Comparison of ENCODE assay signal across 8 mouse cellular contexts in the genomic region with DNA sequence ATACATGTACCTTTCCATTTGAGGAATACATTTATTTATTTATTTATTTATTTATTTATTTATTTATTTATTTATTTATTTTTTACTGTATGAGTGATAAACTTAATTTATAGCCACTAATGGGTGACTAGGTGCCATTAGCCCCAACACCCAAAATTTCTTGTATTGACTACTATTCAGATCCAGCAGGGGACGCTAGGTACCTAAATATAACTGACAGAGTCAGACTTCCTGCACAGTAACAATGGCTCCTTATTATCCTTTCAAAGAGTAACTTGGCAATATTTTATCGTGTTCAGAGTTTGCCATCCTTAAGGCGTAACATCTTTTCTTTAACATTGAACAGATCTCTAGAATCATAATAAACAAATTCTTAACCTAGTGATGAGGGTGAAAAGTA.
DNase-seq lines count a peak whose midpoint lies in the region; ATAC-seq and TF ChIP-seq lines count a peak whose summit lies in the region.

No protein-coding gene starts in this region.

- no peaks in the 10 kb centered on the region for H3K9me3 ChIP-seq in forebrain, postnatal 0 days (ENCODE audit: low read length)
- H3K9me3 ChIP-seq in forebrain, embryonic 15.5 days, result no peaks in the 10 kb centered on the region

- intact Hi-C loops in gastrocnemius, postnatal 14 days (cut with DNase I; ENCODE audit: low total_unique reads), result loop anchor here (10.0 kb wide), 1 partner anchor 456 kb away; no protein-coding TSS in a partner anchor

- peak; percentile 37; the same call in 1 of the 2 replicates for TF ChIP-seq CTCF in forebrain, postnatal 0 days (IDR thresholded peaks at IDR 0.05; ENCODE audit: low read depth)
- TF ChIP-seq CTCF in lung, adult 2 months (IDR thresholded peaks at IDR 0.05; ENCODE audit: insufficient read depth, low read length), result no peak

- no peak overlapping the region for H3K4me2 ChIP-seq in forebrain, postnatal 0 days (ENCODE audit: low read depth)
- no peak overlapping the region for H3K4me2 ChIP-seq in forebrain, embryonic 15.5 days (replicated peaks)

- DNase-seq in forebrain, postnatal 0 days, result peak; percentile 4
- peak; percentile 23 for DNase-seq in lung, postnatal 10 days
- no peak for DNase-seq in lung, adult 2 months
- peak; percentile 1 for DNase-seq in WW6 (ENCODE audit: low read depth, low spot score)
- peak; percentile 27 for DNase-seq in naive thymus-derived CD4-positive, alpha-beta T cell, adult 2 months (ENCODE audit: low read depth)
- DNase-seq in gastrocnemius, postnatal 14 days, result no peak
- no peak for DNase-seq in spleen, adult 18-20 months

- H3K4me3 ChIP-seq in forebrain, postnatal 0 days (ENCODE audit: low read depth, low read length), result no peak overlapping the region
- no peak overlapping the region for H3K4me3 ChIP-seq in forebrain, embryonic 15.5 days
- H3K4me3 ChIP-seq in lung, adult 2 months (replicated peaks; ENCODE audit: extremely low read depth, low read depth, low read length), result no peak overlapping the region

- H3K9ac ChIP-seq in forebrain, postnatal 0 days, result no peak overlapping the region
- H3K9ac ChIP-seq in forebrain, embryonic 15.5 days (replicated peaks), result no peak overlapping the region

- H3K36me3 ChIP-seq in forebrain, postnatal 0 days (ENCODE audit: insufficient read depth), result no peaks in the 10 kb centered on the region
- no peaks in the 10 kb centered on the region for H3K36me3 ChIP-seq in forebrain, embryonic 15.5 days

- WGBS in forebrain, postnatal 0 days, result 46% methylated on average over 3 of the region's 3 CpGs
- 55% methylated on average over 3 of the region's 3 CpGs for WGBS in forebrain, embryonic 15.5 days
- WGBS in lung, adult 2 months, result 48% methylated on average over 3 of the region's 3 CpGs

- TF ChIP-seq POLR2A in lung, adult 2 months (IDR thresholded peaks at IDR 0.05; ENCODE audit: borderline replicate concordance, extremely low read depth, low read depth, low read length), result no peak

- no peak overlapping the region for H3K27ac ChIP-seq in forebrain, postnatal 0 days (ENCODE audit: low read depth, low read length)
- H3K27ac ChIP-seq in forebrain, embryonic 15.5 days (replicated peaks), result no peak overlapping the region

- no peak for ATAC-seq in forebrain, postnatal 0 days
- ATAC-seq in forebrain, embryonic 15.5 days (replicated peaks), result no peak

- H3K27me3 ChIP-seq in forebrain, postnatal 0 days (ENCODE audit: insufficient read depth, low read length), result no peaks in the 10 kb centered on the region
- no peaks in the 10 kb centered on the region for H3K27me3 ChIP-seq in forebrain, embryonic 15.5 days

- no peaks in the 10 kb centered on the region for H3K4me1 ChIP-seq in forebrain, postnatal 0 days (ENCODE audit: insufficient read depth)
- no peaks in the 10 kb centered on the region for H3K4me1 ChIP-seq in forebrain, embryonic 15.5 days
- H3K4me1 ChIP-seq in lung, adult 2 months (ENCODE audit: control insufficient read depth, insufficient read depth, low read length), result no peaks in the 10 kb centered on the region

Comparison
In these comparisons a context has a peak if more than half of its experiments do, and no peak if none do; other contexts are left out.
1. DNase-seq: peak in forebrain, postnatal 0 days (single experiment), lung, postnatal 10 days (single experiment), WW6 (single experiment) and naive thymus-derived CD4-positive, alpha-beta T cell, adult 2 months (single experiment); none in lung, adult 2 months (single experiment), gastrocnemius, postnatal 14 days (single experiment) and spleen, adult 18-20 months (0 of 2).